Mouse (Mus musculus) embryonic facial prominence, embryonic 13.5 days (tissue): Measurements from ENCODE around the gene Efcab5. TPM values are rescaled to one million over a fixed set of nuclear protein-coding genes. Genes with fewer than 3 reads are reported as not detected.
A peak's percentile ranks its signal among the peaks of the same experiment; 100 is the strongest.

Source experiments
- ATAC-seq: fragments of 200-750 bp; cut with Nextera tagmentation; 2 replicates; pipeline ENCODE4 v1.8.0; 2017; ENCODE audit warnings: low read depth; ENCODE audit not compliant: insufficient number of reproducible peaks, insufficient read depth, low FRiP score, low TSS enrichment
- H3K27ac ChIP-seq: fragments of 300-500 bp; sonication (generic); 2 replicates; pipeline ENCODE4 v1.5.1; 2015; ENCODE audit warnings: moderate library complexity, mild to moderate bottlenecking, inconsistent platforms
- H3K27me3 ChIP-seq: fragments of 300-500 bp; sonication (generic); 2 replicates; pipeline ENCODE4 v1.6.1; 2015; ENCODE audit warnings: mild to moderate bottlenecking, inconsistent platforms
- H3K36me3 ChIP-seq: fragments of 300-500 bp; sonication (generic); 2 replicates; pipeline ENCODE4 v1.6.1; 2015; ENCODE audit warnings: mild to moderate bottlenecking, inconsistent platforms
- H3K4me1 ChIP-seq: fragments of 300-500 bp; sonication (generic); 2 replicates; pipeline ENCODE4 v1.6.1; 2015; ENCODE audit warnings: inconsistent platforms
- H3K4me2 ChIP-seq: fragments of 300-500 bp; sonication (generic); 2 replicates; pipeline ENCODE4 v1.6.1; 2015; ENCODE audit warnings: moderate library complexity, mild to moderate bottlenecking, inconsistent platforms
- H3K4me3 ChIP-seq: fragments of 300-500 bp; sonication (generic); 2 replicates; pipeline ENCODE4 v1.5.1; 2015; ENCODE audit warnings: mild to moderate bottlenecking, inconsistent platforms
- H3K9ac ChIP-seq: fragments of 300-500 bp; sonication (generic); 2 replicates; pipeline ENCODE4 v1.6.1; 2015; ENCODE audit warnings: mild to moderate bottlenecking, inconsistent platforms
- H3K9me3 ChIP-seq: fragments of 300-500 bp; sonication (generic); 2 replicates; pipeline ENCODE4 v1.6.1; 2016; ENCODE audit warnings: inconsistent platforms
- WGBS: fragments of 180-500 bp; shearing (Covaris S2); methylation state at CpG from one replicate; pipeline ENCODE4 v1.1.7; 2015; ENCODE audit warnings: mixed read lengths; 5-methylcytosine and 5-hydroxymethylcytosine counted together
- polyA plus RNA-seq: library from polyadenylated mRNA; unstranded; fragments of >200 nt; fragmentation: Nextera tagmentation; extraction: Ambion mirVana; gene quantifications from 2 replicates; pipeline ENCODE4 v1.2.1, GENCODE M21; 2015

Efcab5 gene
- 0.48 and 0.58 TPM in 2 replicates for polyA plus RNA-seq

GRCm38 (mm10) chr11:77188868-77189267, at the start of gene Efcab5:
Gene Efcab5 (minus strand): TSS chr11:77188968.
- H3K27ac ChIP-seq = no peak within 1 kb of the TSS
- no peak within 1 kb of the TSS for H3K4me2 ChIP-seq
- 69% methylated on average over 6 of the region's 6 CpGs for WGBS
- H3K27me3 ChIP-seq = no peaks in the 10 kb centered on the region
- ATAC-seq = no peak
- H3K9me3 ChIP-seq = no peaks in the 10 kb centered on the region
- H3K4me3 ChIP-seq = no peak within 1 kb of the TSS
- H3K36me3 ChIP-seq = no peaks in the 10 kb centered on the region
- no peaks in the 10 kb centered on the region for H3K4me1 ChIP-seq
- no peak within 1 kb of the TSS for H3K9ac ChIP-seq

- no peak overlapping the region for H3K4me2 ChIP-seq
- WGBS = 97% methylated on average over 1 of the region's 1 CpGs
- H3K4me3 ChIP-seq = no peak overlapping the region
- H3K27me3 ChIP-seq = no peaks in the 10 kb centered on the region
- ATAC-seq = no peak
- no peaks in the 10 kb centered on the region for H3K4me1 ChIP-seq
- H3K9ac ChIP-seq = no peak overlapping the region
- no peak overlapping the region for H3K27ac ChIP-seq
- H3K36me3 ChIP-seq = no peaks in the 10 kb centered on the region
- no peaks in the 10 kb centered on the region for H3K9me3 ChIP-seq
Observed at GRCm38 (mm10) chr11:77235267-77235666, 46.5 kb upstream of the Efcab5 start.

GRCm38 (mm10) chr11:77231514-77231913, 42.7 kb upstream of the Efcab5 start:
- H3K27me3 ChIP-seq = no peaks in the 10 kb centered on the region
- 95% methylated on average over 2 of the region's 2 CpGs for WGBS
- no peak overlapping the region for H3K9ac ChIP-seq
- H3K36me3 ChIP-seq = no peaks in the 10 kb centered on the region
- H3K27ac ChIP-seq = no peak overlapping the region
- no peak overlapping the region for H3K4me3 ChIP-seq
- ATAC-seq = no peak
- no peaks in the 10 kb centered on the region for H3K4me1 ChIP-seq
- no peak overlapping the region for H3K4me2 ChIP-seq
- no peaks in the 10 kb centered on the region for H3K9me3 ChIP-seq

- Histone ChIP-seq H3K27me3 (no peaks in the 10 kb centered on the region), H3K4me2 (no peak overlapping the region), H3K4me1 (no peaks in the 10 kb centered on the region), H3K4me3 (no peak overlapping the region), H3K36me3 (no peaks in the 10 kb centered on the region), H3K27ac (no peak overlapping the region), H3K9ac (no peak overlapping the region), H3K9me3 (no peaks in the 10 kb centered on the region)
- no peak for ATAC-seq
- 75% methylated on average over 2 of the region's 2 CpGs for WGBS
Observed at GRCm38 (mm10) chr11:77230765-77231164, 42.0 kb upstream of the Efcab5 start.

GRCm38 (mm10) chr11:77216761-77217130, 28.0 kb upstream of the Efcab5 start:
- Histone ChIP-seq H3K9ac (peak overlapping the region; percentile 84), H3K27me3 (no peaks in the 10 kb centered on the region), H3K4me3 (peak overlapping the region; percentile 84), H3K9me3 (no peaks in the 10 kb centered on the region), H3K4me2 (peak overlapping the region; percentile 72), H3K27ac (peak overlapping the region; percentile 88), H3K36me3 (no peaks in the 10 kb centered on the region), H3K4me1 (peaks cover 14% of the 10 kb centered on the region)
- 0% methylated on average over 11 of the region's 11 CpGs for WGBS
- ATAC-seq = no peak

- Histone ChIP-seq H3K4me1 (peaks cover 14% of the 10 kb centered on the region), H3K27me3 (no peaks in the 10 kb centered on the region), H3K36me3 (no peaks in the 10 kb centered on the region)
Observed at GRCm38 (mm10) chr11:77215951-77216760, 27.4 kb upstream of the Efcab5 start, which contains the start of gene Ssh2. Gene Ssh2 (plus strand): TSS chr11:77216287.

GRCm38 (mm10) chr11:77215483-77215882, 26.7 kb upstream of the Efcab5 start:
- H3K36me3 ChIP-seq = no peaks in the 10 kb centered on the region
- peak overlapping the region; percentile 84 for H3K9ac ChIP-seq
- H3K4me2 ChIP-seq = peak overlapping the region; percentile 72
- peaks cover 14% of the 10 kb centered on the region for H3K4me1 ChIP-seq
- peak overlapping the region; percentile 88 for H3K27ac ChIP-seq
- peak overlapping the region; percentile 84 for H3K4me3 ChIP-seq
- no peaks in the 10 kb centered on the region for H3K27me3 ChIP-seq
- no peaks in the 10 kb centered on the region for H3K9me3 ChIP-seq
- 0% methylated on average over 11 of the region's 11 CpGs for WGBS
- ATAC-seq = no peak

More at GRCm38 (mm10) chr11:77215951-77216760, 27.4 kb upstream of the Efcab5 start, which contains the start of gene Ssh2:
- H3K4me2 ChIP-seq = peak within 1 kb of the TSS; percentile 72
- peak within 1 kb of the TSS; percentile 84 for H3K9ac ChIP-seq
- peak within 1 kb of the TSS; percentile 84 for H3K4me3 ChIP-seq
- peak within 1 kb of the TSS; percentile 88 for H3K27ac ChIP-seq
- WGBS = under 1% methylated on average over 79 of the region's 82 CpGs
- peak; percentile 76; the same call in 1 of the 2 replicates for ATAC-seq
- no peaks in the 10 kb centered on the region for H3K9me3 ChIP-seq

- H3K9ac ChIP-seq = no peak overlapping the region
- peak overlapping the region; percentile 72 for H3K4me2 ChIP-seq
- H3K4me3 ChIP-seq = no peak overlapping the region
- H3K27ac ChIP-seq = no peak overlapping the region
- no peaks in the 10 kb centered on the region for H3K36me3 ChIP-seq
- peaks cover 14% of the 10 kb centered on the region for H3K4me1 ChIP-seq
- no peaks in the 10 kb centered on the region for H3K9me3 ChIP-seq
- WGBS = 3% methylated on average over 1 of the region's 1 CpGs
- peak; percentile 78; the same call in 1 of the 2 replicates for ATAC-seq
- no peaks in the 10 kb centered on the region for H3K27me3 ChIP-seq
Observed at GRCm38 (mm10) chr11:77214755-77215154, 26.0 kb upstream of the Efcab5 start.

- Histone ChIP-seq H3K36me3 (no peaks in the 10 kb centered on the region), H3K9me3 (no peaks in the 10 kb centered on the region), H3K4me2 (no peak overlapping the region), H3K4me3 (no peak overlapping the region), H3K27ac (no peak overlapping the region), H3K4me1 (peaks cover 14% of the 10 kb centered on the region), H3K9ac (no peak overlapping the region), H3K27me3 (no peaks in the 10 kb centered on the region)
- 95% methylated on average over 1 of the region's 1 CpGs for WGBS
- no peak for ATAC-seq
Observed at GRCm38 (mm10) chr11:77214142-77214692, 25.4 kb upstream of the Efcab5 start.

GRCm38 (mm10) chr11:77200703-77201102, 11.9 kb upstream of the Efcab5 start:
- 88% methylated on average over 1 of the region's 1 CpGs for WGBS
- peaks cover 5% of the 10 kb centered on the region; the same call in 1 of the 2 replicates for H3K4me1 ChIP-seq
- no peaks in the 10 kb centered on the region for H3K27me3 ChIP-seq
- H3K4me2 ChIP-seq = no peak overlapping the region
- ATAC-seq = no peak
- H3K4me3 ChIP-seq = no peak overlapping the region
- no peaks in the 10 kb centered on the region for H3K9me3 ChIP-seq
- no peak overlapping the region for H3K27ac ChIP-seq
- no peaks in the 10 kb centered on the region for H3K36me3 ChIP-seq
- no peak overlapping the region for H3K9ac ChIP-seq

GRCm38 (mm10) chr11:77199636-77200035, 10.9 kb upstream of the Efcab5 start:
- WGBS = 42% methylated on average over 4 of the region's 4 CpGs
- no peak overlapping the region for H3K9ac ChIP-seq
- no peaks in the 10 kb centered on the region for H3K27me3 ChIP-seq
- H3K27ac ChIP-seq = no peak overlapping the region
- H3K4me1 ChIP-seq = peaks cover 5% of the 10 kb centered on the region; the same call in 1 of the 2 replicates
- no peaks in the 10 kb centered on the region for H3K9me3 ChIP-seq
- no peak for ATAC-seq
- H3K4me3 ChIP-seq = no peak overlapping the region
- no peak overlapping the region for H3K4me2 ChIP-seq
- H3K36me3 ChIP-seq = no peaks in the 10 kb centered on the region
